11 mouse cellular contexts compared by ENCODE assay signal in the genomic region with DNA sequence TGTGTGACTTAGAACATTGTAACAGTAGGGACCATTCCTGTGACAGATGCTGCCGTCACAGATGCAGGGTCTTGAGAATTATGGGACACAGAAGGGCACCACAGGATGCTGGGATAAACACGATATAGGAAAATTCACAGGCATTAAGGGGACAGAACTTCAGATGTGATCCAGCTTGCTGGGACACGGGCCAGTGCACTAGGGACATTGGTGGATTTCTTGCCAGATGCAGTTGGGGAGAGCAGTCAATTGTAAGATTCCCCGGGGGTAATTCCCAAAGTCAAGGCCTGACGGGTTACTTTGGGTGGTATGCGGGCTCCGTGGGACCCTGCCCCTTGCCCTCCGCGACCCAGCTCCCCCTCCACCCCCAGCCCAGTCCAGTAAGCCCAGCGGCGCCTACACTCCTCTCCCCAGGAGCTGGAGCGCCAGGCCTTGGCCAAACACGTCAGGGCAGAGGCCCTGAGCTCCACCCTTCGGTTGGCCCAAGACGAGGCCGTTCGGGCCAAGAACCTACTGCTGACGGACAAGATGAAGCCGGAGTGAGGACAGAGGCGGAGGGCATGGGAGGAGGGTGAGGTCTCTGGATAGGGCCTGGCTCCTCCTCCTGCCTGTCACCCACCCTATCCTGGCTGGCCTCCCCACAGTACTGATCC. TPM values are rescaled to one million over a fixed set of nuclear protein-coding genes. Genes with fewer than 3 reads are reported as not detected.
DNase-seq lines count a peak whose midpoint lies in the region; ATAC-seq lines count a peak whose summit lies in the region.
"Had no signal": no experiment of that assay in that cellular context is flagged by ENCODE, and none has a peak within 500 bp of the region (broad histone marks: within the 10 kb centered on the region; RNA-seq: fewer than 3 reads in every experiment).

No protein-coding gene starts in this region.

- no peak for ATAC-seq in kidney, embryonic 14.5 days (ENCODE audit: low FRiP score, low TSS enrichment)

- no peak overlapping the region for H3K4me2 ChIP-seq in kidney, embryonic 14.5 days (replicated peaks; ENCODE audit: low read depth, low read length)

- peaks cover 4% of the 10 kb centered on the region; the same call in 1 of the 2 replicates for H3K36me3 ChIP-seq in kidney, embryonic 14.5 days (ENCODE audit: control insufficient read depth, insufficient read depth, low read length)

- WGBS in kidney, embryonic 14.5 days: 67% methylated on average over 20 of the region's 20 CpGs

- H3K27ac ChIP-seq in kidney, embryonic 14.5 days (ENCODE audit: low read depth, low read length): no peak overlapping the region
- H3K27ac ChIP-seq: liver, embryonic 14.5 days had no signal

- H3K9me3 ChIP-seq in kidney, embryonic 14.5 days (ENCODE audit: control insufficient read depth, low read length): no peaks in the 10 kb centered on the region

- no peak overlapping the region for H3K9ac ChIP-seq in kidney, embryonic 14.5 days (ENCODE audit: low read depth, low read length)
- H3K9ac ChIP-seq: liver, embryonic 14.5 days had no signal

- no peaks in the 10 kb centered on the region for H3K27me3 ChIP-seq in kidney, embryonic 14.5 days (ENCODE audit: control insufficient read depth, insufficient read depth, low read length)

- no peak overlapping the region for H3K4me3 ChIP-seq in kidney, embryonic 14.5 days (ENCODE audit: low read length)
- H3K4me3 ChIP-seq: myocyte had no signal

- H3K4me1 ChIP-seq in kidney, embryonic 14.5 days (ENCODE audit: control insufficient read depth, insufficient read depth, low read length): 0 out of 2 replicates have a peak, but pooled peaks cover under 1% of the 10 kb centered on the region

- DNase-seq in adrenal gland, postnatal 14 days: peak; percentile 41
- DNase-seq in adrenal gland, adult 8-10 months: no peak
- DNase-seq in kidney, postnatal 14 days: peak; percentile 32
- DNase-seq in gastrocnemius, postnatal 25 days: peak; percentile 75
- DNase-seq in lung, postnatal 36 days: peak; percentile 69
- no peak for DNase-seq in layer of hippocampus, adult 11-12 months (ENCODE audit: low spot score)
- no peak for DNase-seq in natural killer cell, adult 2 months (ENCODE audit: low spot score in 2 of 2)

RNA-seq across cellular contexts. Expression of a gene that starts 14.3 kb away (rescaled TPM):
- not detected in 2 replicates for total RNA-seq in adrenal gland, postnatal 14 days (2021)
- total RNA-seq in adrenal gland, adult 8-10 months (2022): not detected
- polyA plus RNA-seq in kidney, embryonic 14.5 days (2014; fragmentation: Nextera tagmentation; extraction: Ambion mirVana): 0.37 TPM in 1 of 2 replicates, not detected in the other
- not detected for total RNA-seq in gastrocnemius, postnatal 25 days (2021)
- polyA plus RNA-seq: heart, embryonic 14.5 days; myocyte had no signal

RNA-seq across cellular contexts. Expression of a gene that starts 17.3 kb away (rescaled TPM):
- 9.6 and 12.4 TPM in 2 replicates for total RNA-seq in adrenal gland, postnatal 14 days (2021)
- total RNA-seq in adrenal gland, adult 8-10 months (2022): 10 to 100 TPM; 13.7 to 28.4 (median 20.4) TPM
- 13.7 and 19.2 TPM in 2 replicates for polyA plus RNA-seq in kidney, embryonic 14.5 days (2014; fragmentation: Nextera tagmentation; extraction: Ambion mirVana)
- 1 to 10 TPM; 1.6 to 2.0 TPM for total RNA-seq in gastrocnemius, postnatal 25 days (2021)

RNA-seq across cellular contexts. Expression of a gene that starts 28.0 kb away (rescaled TPM):
- 81.2 and 83.2 TPM in 2 replicates for total RNA-seq in adrenal gland, postnatal 14 days (2021)
- 100 to 1,000 TPM in 3 of 4 experiments, 10 to 100 TPM in 1; 99.8 to 139 (median 118) TPM for total RNA-seq in adrenal gland, adult 8-10 months (2022)
- polyA plus RNA-seq in kidney, embryonic 14.5 days (2014; fragmentation: Nextera tagmentation; extraction: Ambion mirVana): 80.5 and 88.5 TPM in 2 replicates
- total RNA-seq in gastrocnemius, postnatal 25 days (2021): 10 to 100 TPM; 57.1 to 57.2 TPM

RNA-seq across cellular contexts. Expression of a gene that starts 29.1 kb away (rescaled TPM):
- total RNA-seq in adrenal gland, postnatal 14 days (2021): 224 and 250 TPM in 2 replicates
- total RNA-seq in adrenal gland, adult 8-10 months (2022): 100 to 1,000 TPM; 221 to 296 (median 243) TPM
- polyA plus RNA-seq in kidney, embryonic 14.5 days (2014; fragmentation: Nextera tagmentation; extraction: Ambion mirVana): 258 and 308 TPM in 2 replicates
- 100 to 1,000 TPM; 119 to 142 TPM for total RNA-seq in gastrocnemius, postnatal 25 days (2021)

RNA-seq across cellular contexts. Expression of a gene that starts 40.1 kb away (rescaled TPM):
- 95.1 and 108 TPM in 2 replicates for total RNA-seq in adrenal gland, postnatal 14 days (2021)
- total RNA-seq in adrenal gland, adult 8-10 months (2022): 100 to 1,000 TPM; 118 to 180 (median 144) TPM
- polyA plus RNA-seq in kidney, embryonic 14.5 days (2014; fragmentation: Nextera tagmentation; extraction: Ambion mirVana): 66.2 and 81.6 TPM in 2 replicates
- 10 to 100 TPM; 16.1 to 20.9 TPM for total RNA-seq in gastrocnemius, postnatal 25 days (2021)

Comparison
In these comparisons a context has a peak if more than half of its experiments do, and no peak if none do; other contexts are left out.
1. DNase-seq: peak in adrenal gland, postnatal 14 days (single experiment), kidney, postnatal 14 days (single experiment), gastrocnemius, postnatal 25 days (single experiment) and lung, postnatal 36 days (single experiment); none in adrenal gland, adult 8-10 months (single experiment), layer of hippocampus, adult 11-12 months (single experiment) and natural killer cell, adult 2 months (0 of 2).